Mouse (Mus musculus) layer of hippocampus, adult 11-12 months (tissue): ENCODE data around the gene Fdxr.

Experiments
- DNase-seq: peaks from one replicate; pipeline ENCODE4 v3.0.0; 2022; ENCODE audit warnings: low spot score

Fdxr gene

GRCm38 (mm10) chr11:115234320-115235044 is 42.4 kb downstream of the Fdxr start:
- no peak for DNase-seq

- no peak for DNase-seq
Measured at GRCm38 (mm10) chr11:115233526-115234290, 43.1 kb downstream of the Fdxr start.

- DNase-seq = no peak
Measured at GRCm38 (mm10) chr11:115232889-115233288, 44.0 kb downstream of the Fdxr start.

GRCm38 (mm10) chr11:115231924-115232323 is 44.9 kb downstream of the Fdxr start:
- no peak for DNase-seq

GRCm38 (mm10) chr11:115231168-115231915 is 45.5 kb downstream of the Fdxr start:
- no peak for DNase-seq

GRCm38 (mm10) chr11:115229021-115229930 is 47.6 kb downstream of the Fdxr start:
- no peak for DNase-seq

- no peak for DNase-seq
Measured at GRCm38 (mm10) chr11:115228430-115228829, 48.4 kb downstream of the Fdxr start.

GRCm38 (mm10) chr11:115227640-115228039 is 49.2 kb downstream of the Fdxr start:
- no peak for DNase-seq

- no peak for DNase-seq
Measured at GRCm38 (mm10) chr11:115226811-115227491, 49.9 kb downstream of the Fdxr start.

- DNase-seq = no peak
Measured at GRCm38 (mm10) chr11:115225301-115225700, 51.5 kb downstream of the Fdxr start.

GRCm38 (mm10) chr11:115224889-115225288 is 52.0 kb downstream of the Fdxr start:
- peak; percentile 66 for DNase-seq

- DNase-seq = no peak
Measured at GRCm38 (mm10) chr11:115223877-115224276, 53.0 kb downstream of the Fdxr start.

GRCm38 (mm10) chr11:115223451-115223850 is 53.4 kb downstream of the Fdxr start:
- DNase-seq = no peak

GRCm38 (mm10) chr11:115222570-115222969 is 54.3 kb downstream of the Fdxr start:
- no peak for DNase-seq

GRCm38 (mm10) chr11:115222077-115222476 is 54.8 kb downstream of the Fdxr start:
- DNase-seq = no peak

- DNase-seq = no peak
Measured at GRCm38 (mm10) chr11:115219685-115220084, 57.2 kb downstream of the Fdxr start.

GRCm38 (mm10) chr11:115219263-115219662 is 57.6 kb downstream of the Fdxr start:
- DNase-seq = no peak
